Mouse (Mus musculus) cortical plate, adult 2 months (tissue): Measurements from ENCODE around the gene Gfod1. TPM values are rescaled to one million over a fixed set of nuclear protein-coding genes. Genes with fewer than 3 reads are reported as not detected.

Experiments
- H3K27ac ChIP-seq: fragments of 200-500 bp; 2 replicates; pipeline ENCODE4 v1.5.1; 2012; ENCODE audit warnings: low read length, control low read depth, inconsistent platforms; ENCODE audit not compliant: insufficient read depth
- H3K4me1 ChIP-seq: fragments of 200-500 bp; 2 replicates; pipeline ENCODE4 v1.6.1; 2011; ENCODE audit warnings: low read length; ENCODE audit not compliant: control insufficient read depth, insufficient read depth
- H3K4me3 ChIP-seq: fragments of 200-500 bp; 2 replicates; pipeline ENCODE4 v1.5.1; 2011; ENCODE audit warnings: mild to moderate bottlenecking, low read length, control low read depth; ENCODE audit not compliant: insufficient read depth
- CTCF ChIP-seq: fragments of 200-500 bp; IDR thresholded peaks from 2 replicates; pipeline ENCODE4 v1.5.1; 2011; ENCODE audit warnings: mild to moderate bottlenecking, control low read depth, low read length; ENCODE audit not compliant: insufficient read depth; ENCODE audit errors: extremely low read depth
- POLR2A ChIP-seq: fragments of 200-500 bp; IDR thresholded peaks from 2 replicates; pipeline ENCODE4 v1.6.1; 2011; ENCODE audit warnings: mild to moderate bottlenecking, low read length, control low read depth; ENCODE audit not compliant: insufficient read depth; ENCODE audit errors: extremely low read depth
- polyA plus RNA-seq: library from polyadenylated mRNA; depleted of rRNA; stranded (reverse); fragments of >200 nt; gene quantifications from 2 replicates; pipeline ENCODE4 v1.2.3, GENCODE M21; 2012; rRNA removed

Gene Gfod1
- polyA plus RNA-seq, 1 experiment, result 39.7 TPM

DNA sequence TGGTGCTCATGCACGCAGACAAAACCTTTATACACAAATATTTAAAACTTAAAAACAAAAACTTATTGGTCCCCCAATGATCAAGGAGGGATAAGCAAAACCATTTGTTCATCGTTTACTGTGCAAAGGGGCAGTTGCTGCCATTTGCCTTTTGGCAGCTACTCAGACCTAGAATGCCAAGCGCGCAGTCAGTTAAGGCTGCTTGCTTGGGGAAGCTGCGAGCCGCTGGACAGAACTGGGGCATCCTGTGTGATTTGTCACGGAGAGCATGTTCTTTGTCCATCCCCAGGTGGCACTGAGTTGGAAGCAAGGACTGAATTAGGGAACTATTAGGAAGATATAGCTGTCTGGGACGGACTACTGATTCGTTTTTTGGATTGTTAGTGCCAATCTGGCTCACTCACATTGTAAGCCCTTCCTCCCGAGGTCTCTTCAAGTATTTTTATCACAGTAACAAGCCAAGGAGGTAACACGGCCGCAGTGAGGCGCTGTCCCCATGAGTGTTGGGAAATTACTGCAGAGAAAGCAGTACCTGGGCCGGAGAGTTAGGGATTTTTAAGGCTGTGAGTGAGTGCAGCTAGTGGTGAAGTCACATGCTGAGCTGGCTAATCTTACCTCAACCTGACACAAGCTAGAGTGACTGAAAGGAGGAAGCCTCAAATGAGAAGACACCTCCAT lies 131.8 kb downstream of the Gfod1 start:
- Histone ChIP-seq H3K4me3 (peak overlapping the region; percentile 46; the same call in 1 of the 2 replicates), H3K4me1 (no peaks in the 10 kb centered on the region), H3K27ac (no peak overlapping the region)
- TF ChIP-seq POLR2A, result no peak
- TF ChIP-seq CTCF, result 0 out of 2 replicates have a peak, but pooled peaks have one; percentile 30

DNA sequence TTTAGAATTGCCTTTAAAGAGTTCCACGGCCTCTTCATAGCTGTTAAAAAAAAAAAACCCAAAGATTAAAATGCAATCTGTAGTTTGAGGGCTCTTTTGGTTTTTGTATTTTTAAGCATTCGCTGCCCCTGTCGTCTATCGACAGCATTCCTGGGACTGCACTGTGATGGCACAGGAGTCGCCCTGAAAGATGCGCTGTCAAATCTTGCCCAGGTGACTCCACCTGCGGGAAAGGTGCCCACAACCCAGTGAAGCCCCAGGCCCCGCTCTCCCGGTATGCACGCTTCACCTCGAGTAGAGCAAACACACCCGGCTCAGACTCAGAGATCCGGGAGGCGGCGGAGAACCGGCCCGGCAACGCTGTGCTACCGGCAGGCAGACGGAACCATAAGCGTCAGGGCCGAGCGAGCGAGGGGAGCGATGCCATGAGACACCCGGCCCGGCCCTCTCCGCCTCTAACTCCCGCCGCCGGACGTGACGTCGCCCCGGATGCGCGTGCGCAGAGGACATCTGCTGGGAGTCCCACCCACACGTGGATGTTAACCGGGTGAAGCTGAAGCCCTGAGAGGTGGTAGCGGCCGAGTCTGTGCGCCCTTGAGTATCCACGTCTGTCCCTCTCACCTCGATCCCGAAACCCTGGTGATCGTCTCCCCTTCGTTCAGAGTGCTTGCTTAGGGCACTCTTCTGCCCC lies 132.8 kb downstream of the Gfod1 start, which contains the start of gene Tbc1d7:
Gene Tbc1d7, minus strand, starts transcription at position 482 of the 691 bp plus-strand sequence.
- TF ChIP-seq CTCF, result no peak
- TF ChIP-seq POLR2A, result peak; percentile 95
- Histone ChIP-seq H3K4me3 (peak within 1 kb of the TSS; percentile 46), H3K27ac (no peak within 1 kb of the TSS), H3K4me1 (no peaks in the 10 kb centered on the region)

DNA sequence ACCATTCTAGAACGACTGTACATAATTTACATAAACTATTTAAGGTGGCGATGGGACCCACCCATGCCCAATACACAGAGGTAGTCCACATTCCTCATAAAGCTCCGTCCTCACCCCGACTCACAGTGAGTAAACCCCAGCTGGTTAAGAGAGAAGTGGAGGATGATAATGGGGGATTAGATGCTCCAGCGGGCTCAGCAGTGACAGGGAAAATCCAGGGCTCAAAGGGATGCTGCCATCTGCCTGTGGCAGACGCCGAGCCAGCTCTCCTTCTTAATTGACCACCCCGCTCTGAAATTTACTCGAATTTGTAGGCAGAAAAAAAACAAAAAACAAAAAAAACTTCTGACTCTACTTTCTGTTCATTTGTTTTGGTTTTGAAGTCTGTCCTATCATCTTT lies 136.3 kb downstream of the Gfod1 start:
- H3K4me3 ChIP-seq, result no peak overlapping the region
- no peak for TF ChIP-seq CTCF
- TF ChIP-seq POLR2A, result no peak
- H3K4me1 ChIP-seq, result no peaks in the 10 kb centered on the region
- H3K27ac ChIP-seq, result no peak overlapping the region

DNA sequence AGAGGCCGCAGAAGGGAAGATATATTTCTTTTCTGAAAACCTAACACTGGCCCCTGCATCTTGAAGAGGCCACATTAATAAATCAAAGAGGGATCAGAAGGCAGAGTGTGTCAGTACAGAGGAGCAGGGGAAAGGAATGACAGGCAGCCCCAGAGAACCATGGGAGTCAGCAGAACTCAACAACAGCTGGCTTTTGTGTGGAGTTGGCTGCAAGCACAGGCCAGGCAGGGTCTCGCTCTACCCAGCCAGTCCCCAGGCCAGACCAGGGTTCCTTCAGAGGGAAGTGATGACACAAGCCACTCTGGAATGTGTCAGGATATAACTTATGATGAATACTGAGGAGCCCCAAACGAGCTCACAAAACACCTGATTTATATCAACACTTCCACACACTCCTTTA lies 144.5 kb downstream of the Gfod1 start:
- H3K27ac ChIP-seq, result no peak overlapping the region
- no peak overlapping the region for H3K4me3 ChIP-seq
- no peak for TF ChIP-seq CTCF
- no peak for TF ChIP-seq POLR2A
- H3K4me1 ChIP-seq, result no peaks in the 10 kb centered on the region

DNA sequence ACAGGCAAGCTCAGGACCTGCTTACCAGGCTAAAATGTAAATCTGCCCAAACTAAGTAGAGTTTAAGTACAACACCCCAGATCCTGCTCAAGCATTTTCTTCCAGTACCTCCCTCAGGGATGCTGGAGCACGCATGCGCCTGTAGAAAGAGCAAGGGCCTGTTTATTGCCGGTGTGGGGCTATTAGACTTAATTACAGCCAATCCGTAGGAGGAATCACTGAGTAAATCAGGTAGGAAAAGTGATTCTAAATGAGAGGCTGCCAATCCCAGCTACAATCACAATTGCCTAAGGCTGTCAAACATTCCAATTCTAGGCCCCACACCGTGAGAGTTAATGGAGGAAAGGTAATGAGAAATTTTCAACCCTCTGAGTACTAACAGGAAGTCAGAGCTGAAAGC lies 145.7 kb downstream of the Gfod1 start:
- Histone ChIP-seq H3K4me1 (no peaks in the 10 kb centered on the region), H3K27ac (no peak overlapping the region), H3K4me3 (no peak overlapping the region)
- TF ChIP-seq POLR2A, result no peak
- no peak for TF ChIP-seq CTCF

DNA sequence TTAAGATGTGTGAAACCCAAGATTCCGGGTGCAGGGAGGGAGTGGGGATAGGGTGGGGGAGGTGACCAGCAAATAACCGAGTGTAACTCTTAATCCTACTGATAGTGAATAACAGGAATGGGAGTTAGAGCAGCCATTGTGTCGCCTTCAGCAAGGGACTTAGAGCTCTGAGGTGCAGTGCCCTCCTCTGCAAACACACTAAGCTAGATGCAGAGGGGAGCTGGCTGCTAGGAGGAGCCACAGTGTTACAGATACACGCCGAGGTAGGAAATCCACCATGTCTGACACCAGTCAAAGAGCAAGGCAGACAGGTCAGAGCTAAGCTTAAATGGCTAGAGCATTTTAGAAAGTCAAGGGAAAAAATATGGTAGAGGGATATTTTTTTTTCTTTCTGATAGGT lies 146.6 kb downstream of the Gfod1 start:
- no peaks in the 10 kb centered on the region for H3K4me1 ChIP-seq
- TF ChIP-seq POLR2A, result no peak
- TF ChIP-seq CTCF, result no peak
- H3K4me3 ChIP-seq, result no peak overlapping the region
- no peak overlapping the region for H3K27ac ChIP-seq

DNA sequence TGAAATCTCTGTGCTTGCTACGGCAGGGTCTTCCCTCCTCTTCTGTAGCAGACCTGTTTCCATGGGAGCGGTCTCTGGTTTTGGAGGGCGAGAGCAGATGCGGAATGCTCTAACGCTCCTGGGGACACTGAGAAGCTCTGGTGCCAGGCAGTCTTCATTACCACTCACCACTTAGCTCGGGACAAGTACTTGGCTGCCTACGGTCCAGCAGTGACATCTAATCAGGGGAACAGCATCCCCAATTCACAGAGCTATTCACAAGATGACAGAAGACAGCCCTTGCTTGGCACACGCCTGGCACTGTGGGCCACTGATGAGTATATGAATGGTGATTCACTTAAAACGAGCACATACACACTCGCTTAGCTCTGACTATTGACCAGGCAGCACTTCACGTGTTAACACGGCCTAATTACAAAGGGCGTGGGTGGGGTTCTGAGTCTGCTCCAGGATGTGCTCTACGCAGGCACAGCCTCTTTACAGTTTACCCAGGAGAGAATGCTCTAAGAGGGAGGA lies 151.9 kb downstream of the Gfod1 start:
- Histone ChIP-seq H3K4me1 (no peaks in the 10 kb centered on the region), H3K4me3 (no peak overlapping the region), H3K27ac (no peak overlapping the region)
- no peak for TF ChIP-seq CTCF
- no peak for TF ChIP-seq POLR2A

DNA sequence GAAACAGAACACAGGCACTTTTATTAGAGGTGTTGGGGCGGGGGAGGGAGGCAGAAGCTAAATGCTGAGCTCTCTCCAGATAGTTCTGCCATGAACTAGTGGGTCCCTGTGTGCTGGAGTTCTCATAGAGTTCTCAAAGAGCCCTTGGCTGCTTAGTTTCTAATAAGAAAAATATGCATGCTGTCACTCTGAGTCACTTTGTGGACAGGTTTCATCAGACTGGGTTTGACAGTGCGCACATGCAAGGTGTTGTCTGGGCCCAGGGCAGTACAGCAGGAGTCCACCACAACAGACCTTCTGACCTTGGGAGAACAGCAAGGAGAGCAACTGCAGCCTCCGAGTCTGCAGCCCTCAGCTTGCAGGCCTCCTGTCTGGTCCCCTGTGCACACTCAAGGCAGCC lies 154.3 kb downstream of the Gfod1 start:
- no peak overlapping the region for H3K27ac ChIP-seq
- no peak overlapping the region for H3K4me3 ChIP-seq
- peaks cover 2% of the 10 kb centered on the region; the same call in 1 of the 2 replicates for H3K4me1 ChIP-seq
- TF ChIP-seq CTCF (no peak), POLR2A (no peak)

DNA sequence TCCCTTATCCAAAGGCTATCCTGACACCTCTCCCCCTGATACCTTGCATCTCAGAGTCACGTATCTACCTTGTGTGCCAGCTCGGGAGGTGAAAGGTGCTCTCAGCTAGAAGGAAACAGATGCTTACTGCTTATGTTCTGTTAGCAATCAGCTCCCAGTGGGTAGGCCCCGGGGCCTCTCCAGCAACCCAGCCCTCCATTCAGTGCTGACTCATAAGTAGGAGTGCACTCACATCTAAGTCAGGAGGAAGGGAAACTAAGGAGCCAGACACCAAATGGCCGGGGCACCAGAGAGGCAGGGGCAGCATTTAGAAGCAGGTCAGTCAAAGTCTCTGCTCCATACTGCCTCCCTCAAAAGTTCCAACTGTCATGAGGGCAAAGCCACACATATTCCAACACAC lies 155.3 kb downstream of the Gfod1 start:
- TF ChIP-seq CTCF, result no peak
- TF ChIP-seq POLR2A, result no peak
- no peak overlapping the region for H3K4me3 ChIP-seq
- no peak overlapping the region for H3K27ac ChIP-seq
- H3K4me1 ChIP-seq, result peaks cover 2% of the 10 kb centered on the region; the same call in 1 of the 2 replicates

DNA sequence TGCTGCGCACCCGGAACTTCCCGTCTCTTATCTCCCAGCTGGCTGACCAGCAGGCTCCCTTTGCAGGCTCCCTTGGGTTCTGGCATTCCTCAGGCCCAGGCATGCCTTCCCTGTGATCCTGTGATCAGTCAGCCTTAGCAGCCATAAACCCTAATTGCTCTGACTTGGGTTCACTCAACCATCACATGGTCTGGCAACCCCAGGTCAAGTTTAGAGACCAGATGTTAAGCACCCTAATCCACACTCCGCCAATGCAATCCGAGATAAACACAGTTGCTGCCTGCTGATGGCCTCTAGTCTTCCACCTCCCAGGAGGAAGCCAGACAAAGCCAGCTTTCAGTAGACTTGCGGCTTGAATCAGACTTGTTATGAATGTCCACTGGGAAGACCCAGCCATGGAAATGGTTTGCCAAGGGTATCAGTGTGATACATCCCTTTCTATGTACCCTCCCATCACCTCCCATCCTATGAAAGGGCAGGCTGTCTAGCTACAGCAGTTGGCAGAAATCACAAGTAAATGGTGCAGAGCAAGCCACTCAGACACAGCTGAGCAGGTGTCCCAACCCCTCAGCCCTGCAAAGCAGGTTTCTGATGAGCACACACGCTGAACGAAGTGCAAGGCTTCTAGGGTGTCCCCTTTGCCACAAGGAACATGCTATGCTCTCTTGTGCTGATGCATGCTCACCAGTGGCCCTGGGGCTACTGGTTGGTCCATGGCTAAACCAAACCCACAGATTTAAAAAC lies 157.3 kb downstream of the Gfod1 start:
- Histone ChIP-seq H3K27ac (no peak overlapping the region), H3K4me1 (peaks cover 2% of the 10 kb centered on the region; the same call in 1 of the 2 replicates), H3K4me3 (no peak overlapping the region)
- no peak for TF ChIP-seq CTCF
- no peak for TF ChIP-seq POLR2A

Other genes with a start within 250 kb of the Gfod1 start
- 31.1 TPM in 2 replicates for gene Tbc1d7, start 132.7 kb downstream of the Gfod1 start, polyA plus RNA-seq
- gene Sirt5, start 61.3 kb upstream of the Gfod1 start, polyA plus RNA-seq, result 19.0 and 20.1 TPM in 2 replicates
- gene Nol7, start 94.2 kb upstream of the Gfod1 start, polyA plus RNA-seq, result 68.6 and 70.8 TPM in 2 replicates
- 70.7 and 71.9 TPM in 2 replicates for gene Ranbp9, start 177.1 kb upstream of the Gfod1 start, polyA plus RNA-seq